Comparison of ENCODE assay signal across 8 mouse cellular contexts in genomic region chr16:37916138-37916817, GRCm38 (mm10). TPM values are rescaled to one million over a fixed set of nuclear protein-coding genes. Genes with fewer than 3 reads are reported as not detected.
A peak's percentile ranks its signal among the peaks of the same experiment; 100 is the strongest.
DNase-seq lines count a peak whose midpoint lies in the region; ATAC-seq and TF ChIP-seq lines count a peak whose summit lies in the region.

Gpr156 (plus strand) TSS chr16:37916496.

- H3K4me2 ChIP-seq in forebrain, embryonic 12.5 days: peak within 1 kb of the TSS; percentile 69

- H3K27ac ChIP-seq in forebrain, embryonic 12.5 days: peak within 1 kb of the TSS; percentile 21; the same call in 1 of the 2 replicates

- 0 out of 2 replicates have a peak, but pooled peaks cover 7% of the 10 kb centered on the region for H3K27me3 ChIP-seq in forebrain, embryonic 12.5 days

- peak; percentile 43 for TF ChIP-seq CTCF in brain, embryonic 14.5 days (IDR thresholded peaks at IDR 0.05; ENCODE audit: borderline replicate concordance, extremely low read depth, insufficient read depth, insufficient read length)

- H3K36me3 ChIP-seq in forebrain, embryonic 12.5 days (replicated peaks): no peaks in the 10 kb centered on the region

- intact Hi-C loops in heart, postnatal 14 days (cut with DNase I): no loop called here

- 0 out of 2 replicates have a peak, but pooled peaks have one; percentile 29 for TF ChIP-seq POLR2A in brain, embryonic 14.5 days (IDR thresholded peaks at IDR 0.05; ENCODE audit: borderline replicate concordance, extremely low read depth, insufficient read depth, insufficient read length, poor library complexity, severe bottlenecking)

- peak; percentile 91 for ATAC-seq in forebrain, embryonic 12.5 days (ENCODE audit: low FRiP score)

- peak; percentile 42 for DNase-seq in ES-CJ7 (ENCODE audit: low read depth, low spot score)
- peak; percentile 82 for DNase-seq in brain, embryonic 14.5 days (ENCODE audit: low read depth)
- DNase-seq in heart, postnatal 14 days: peak; percentile 55 to 63
- DNase-seq in layer of hippocampus, postnatal 36 days: peak; percentile 30 to 34
- peak; percentile 64 to 65 for DNase-seq in lung, postnatal 4 days
- DNase-seq in right cerebral cortex, postnatal 4 days: peak; percentile 56
- no peak for DNase-seq in natural killer cell, adult 2 months (ENCODE audit: low spot score in 2 of 2)

- peak within 1 kb of the TSS; percentile 52 for H3K4me3 ChIP-seq in forebrain, embryonic 12.5 days (replicated peaks)

- peak within 1 kb of the TSS; percentile 61 for H3K9ac ChIP-seq in forebrain, embryonic 12.5 days

- 2% methylated on average over 53 of the region's 53 CpGs for WGBS in forebrain, embryonic 12.5 days

- H3K9me3 ChIP-seq in forebrain, embryonic 12.5 days: 0 out of 2 replicates have a peak, but pooled peaks cover 3% of the 10 kb centered on the region

- peaks cover 18% of the 10 kb centered on the region for H3K4me1 ChIP-seq in forebrain, embryonic 12.5 days

RNA-seq across cellular contexts. Expression of gene Gpr156, which starts in this region (rescaled TPM):
- 6.0 and 7.0 TPM in 2 replicates for polyA plus RNA-seq in brain, embryonic 14.5 days (2012; rRNA removed)
- 4.6 and 5.4 TPM in 2 replicates for polyA plus RNA-seq in forebrain, embryonic 12.5 days (2016; fragmentation: Nextera tagmentation; extraction: Ambion mirVana)
- total RNA-seq in heart, postnatal 14 days (2021): under 1 TPM in 1 of 2 experiments, not detected in 1; 0.07 TPM
- total RNA-seq in layer of hippocampus, postnatal 36 days (2021): under 1 TPM; 0.65 to 0.76 TPM

Comparison
In these comparisons a context has a peak if more than half of its experiments do, and no peak if none do; other contexts are left out.
1. Peak in DNase-seq in heart, postnatal 14 days; RNA of the gene not detected or under 1 TPM.
2. Peak in DNase-seq in layer of hippocampus, postnatal 36 days; RNA of the gene not detected or under 1 TPM.
3. DNase-seq: peak in ES-CJ7 (single experiment), brain, embryonic 14.5 days (single experiment), lung, postnatal 4 days (2 of 2) and right cerebral cortex, postnatal 4 days (single experiment); none in natural killer cell, adult 2 months (0 of 2).